13 mouse cellular contexts compared by ENCODE assay signal in the genomic region with DNA sequence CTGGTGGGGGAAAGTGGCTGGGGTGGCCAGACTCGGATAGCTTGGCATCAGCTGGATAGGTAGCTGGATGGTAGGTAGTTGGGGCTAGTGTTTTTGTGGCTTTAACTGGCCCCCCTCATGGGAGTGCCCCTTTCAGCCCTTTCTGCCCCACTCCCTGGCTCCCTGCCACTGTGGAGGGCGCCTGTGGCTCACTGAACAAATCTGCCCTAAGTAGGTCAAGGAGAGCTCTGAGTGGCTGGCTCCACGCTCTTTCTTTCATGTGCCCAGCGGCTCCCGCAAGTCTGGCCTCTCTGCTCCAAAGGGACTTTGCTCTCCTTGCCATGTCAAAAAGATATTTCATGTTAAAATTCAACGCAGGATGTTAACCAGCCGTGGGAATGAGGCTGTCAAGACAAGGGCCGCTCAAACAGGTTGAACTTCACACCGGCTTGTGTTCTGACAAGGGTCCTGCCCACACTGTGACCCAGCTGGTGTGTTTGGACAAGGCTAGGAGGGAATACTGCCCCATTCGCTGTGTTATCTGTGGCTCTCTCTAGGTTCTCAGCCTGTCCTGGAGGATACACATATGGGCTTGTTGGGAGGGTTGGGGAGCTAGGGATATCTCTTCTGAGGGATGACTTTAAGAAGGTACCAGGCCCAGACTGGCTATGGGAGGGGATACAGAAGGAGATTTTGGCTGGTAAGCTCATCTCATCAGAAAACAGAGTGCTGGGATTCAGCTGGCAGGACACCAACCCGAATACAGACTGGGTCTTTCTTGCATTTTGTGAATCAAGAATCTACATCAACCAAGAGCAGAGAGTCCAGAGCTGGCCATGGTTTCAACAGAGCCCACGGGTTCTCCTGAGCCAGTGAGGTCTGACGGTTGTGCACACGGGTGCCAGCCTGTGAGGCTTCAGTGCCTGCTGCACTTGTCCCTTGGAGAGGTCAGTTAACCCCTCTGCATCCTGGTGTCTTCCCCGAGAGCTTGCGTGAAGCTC. TPM values are rescaled to one million over a fixed set of nuclear protein-coding genes. Genes with fewer than 3 reads are reported as not detected.
A peak's percentile ranks its signal among the peaks of the same experiment; 100 is the strongest.
DNase-seq lines count a peak whose midpoint lies in the region; ATAC-seq and TF ChIP-seq lines count a peak whose summit lies in the region.
"Had no signal": no experiment of that assay in that cellular context is flagged by ENCODE, and none has a peak within 500 bp of the region (broad histone marks: within the 10 kb centered on the region; RNA-seq: fewer than 3 reads in every experiment).

No protein-coding gene starts in this region.

- no peaks in the 10 kb centered on the region for H3K27me3 ChIP-seq in hindbrain, postnatal 0 days (ENCODE audit: insufficient read depth, low read length)
- no peaks in the 10 kb centered on the region for H3K27me3 ChIP-seq in hindbrain, embryonic 10.5 days (ENCODE audit: insufficient read depth, poor library complexity, severe bottlenecking)
- H3K27me3 ChIP-seq: liver, embryonic 13.5 days; stomach, embryonic 15.5 days had no signal

- H3K4me2 ChIP-seq in hindbrain, postnatal 0 days (ENCODE audit: low read depth, low read length), result no peak overlapping the region
- H3K4me2 ChIP-seq: liver, embryonic 13.5 days; stomach, embryonic 15.5 days had no signal

- H3K9me3 ChIP-seq in hindbrain, postnatal 0 days (ENCODE audit: low read length), result no peaks in the 10 kb centered on the region
- 0 out of 2 replicates have a peak, but pooled peaks cover 4% of the 10 kb centered on the region for H3K9me3 ChIP-seq in hindbrain, embryonic 10.5 days
- H3K9me3 ChIP-seq: liver, embryonic 13.5 days; stomach, embryonic 15.5 days had no signal

- no peak overlapping the region for H3K4me3 ChIP-seq in hindbrain, postnatal 0 days (ENCODE audit: low read length)
- H3K4me3 ChIP-seq in hindbrain, embryonic 10.5 days, result no peak overlapping the region
- H3K4me3 ChIP-seq: liver, embryonic 13.5 days; myocyte; stomach, embryonic 15.5 days had no signal

- H3K27ac ChIP-seq in hindbrain, postnatal 0 days, result peak overlapping the region; percentile 78
- H3K27ac ChIP-seq in hindbrain, embryonic 10.5 days, result no peak overlapping the region
- H3K27ac ChIP-seq: liver, embryonic 13.5 days; stomach, embryonic 15.5 days had no signal

- H3K4me1 ChIP-seq in hindbrain, postnatal 0 days (ENCODE audit: insufficient read depth, low read length), result peaks cover 20% of the 10 kb centered on the region
- peaks cover 12% of the 10 kb centered on the region for H3K4me1 ChIP-seq in hindbrain, embryonic 10.5 days (replicated peaks)
- H3K4me1 ChIP-seq: liver, embryonic 13.5 days; stomach, embryonic 15.5 days had no signal

- ATAC-seq in hindbrain, postnatal 0 days, result peak; percentile 47; the same call in 1 of the 2 replicates
- ATAC-seq in inflammation-experienced regulatory T-cells, adult 6 months, result no peak

- 44% methylated on average over 16 of the region's 16 CpGs for WGBS in hindbrain, postnatal 0 days
- WGBS in hindbrain, embryonic 10.5 days, result 80% methylated on average over 16 of the region's 16 CpGs

- H3K36me3 ChIP-seq in hindbrain, postnatal 0 days (ENCODE audit: insufficient read depth, low read length), result no peaks in the 10 kb centered on the region
- no peaks in the 10 kb centered on the region for H3K36me3 ChIP-seq in hindbrain, embryonic 10.5 days
- H3K36me3 ChIP-seq: liver, embryonic 13.5 days; stomach, embryonic 15.5 days had no signal

- peak; percentile 61 for DNase-seq in hindbrain, postnatal 0 days (ENCODE audit: low spot score)
- no peak for DNase-seq in hindbrain, embryonic 10.5 days (ENCODE audit: low spot score)
- DNase-seq in right cerebral cortex, adult 18-20 months, result peak; percentile 31
- DNase-seq in right cerebral cortex, postnatal 36 days (ENCODE audit: low spot score in 2 of 2), result no peak
- DNase-seq in kidney, adult 18-20 months, result peak; percentile 81
- DNase-seq in retina, postnatal 1 day, result peak; percentile 83
- DNase-seq in thymus, postnatal 0 days (ENCODE audit: low spot score), result no peak
- DNase-seq: gastrocnemius, postnatal 36 days; liver, embryonic 13.5 days had no signal

- no peak overlapping the region for H3K9ac ChIP-seq in hindbrain, postnatal 0 days (replicated peaks; ENCODE audit: low read length)
- H3K9ac ChIP-seq: liver, embryonic 13.5 days; stomach, embryonic 15.5 days had no signal

- TF ChIP-seq CTCF in hindbrain, postnatal 0 days (IDR thresholded peaks at IDR 0.05; ENCODE audit: low read depth), result no peak

RNA-seq across cellular contexts. Expression of gene Slc22a12, which starts 5.9 kb away (rescaled TPM):
- total RNA-seq in hindbrain, postnatal 0 days (2014; rRNA removed), result 0.21 and 1.2 TPM in 2 replicates
- 0.28 and 0.35 TPM in 2 replicates for polyA plus RNA-seq in hindbrain, postnatal 0 days (2015; fragmentation: Nextera tagmentation; extraction: Ambion mirVana)
- polyA plus RNA-seq in hindbrain, embryonic 10.5 days (2016; fragmentation: Nextera tagmentation; extraction: Ambion mirVana), result not detected in 2 replicates
- polyA plus RNA-seq in inflammation-experienced regulatory T-cells, adult 6 months (2017; shearing (Covaris generic)), result not detected
- not detected in 2 replicates for polyA plus RNA-seq in thymus, postnatal 0 days (2015; fragmentation: Nextera tagmentation; extraction: Ambion mirVana)
- total RNA-seq: gastrocnemius, postnatal 36 days had no signal
- polyA plus RNA-seq: intestine, embryonic 14.5 days; liver, embryonic 13.5 days; myocyte; stomach, embryonic 15.5 days had no signal

Comparison
In these comparisons a context has a peak if more than half of its experiments do, and no peak if none do; other contexts are left out.
1. DNase-seq: peak in hindbrain, postnatal 0 days (single experiment), right cerebral cortex, adult 18-20 months (single experiment), kidney, adult 18-20 months (single experiment) and retina, postnatal 1 day (single experiment); none in hindbrain, embryonic 10.5 days (single experiment), right cerebral cortex, postnatal 36 days (0 of 2) and thymus, postnatal 0 days (single experiment).